Comparison of ENCODE assay signal across 25 mouse cellular contexts in genomic region chr2:23568775-23569174, GRCm38 (mm10).
"Had no signal": no experiment of that assay in that cellular context is flagged by ENCODE, and none has a peak within 500 bp of the region (broad histone marks: within the 10 kb centered on the region; RNA-seq: fewer than 3 reads in every experiment).

No protein-coding gene starts in this region.

- H3K4me3 ChIP-seq: gastrocnemius, adult 2 months; heart, embryonic 10.5 days; heart, embryonic 12.5 days; hindbrain, embryonic 10.5 days; hindbrain, embryonic 12.5 days; intestine, embryonic 15.5 days; layer of hippocampus, adult 2 months; left cerebral cortex, adult 2 months; limb, embryonic 10.5 days; limb, embryonic 12.5 days had no signal

- DNase-seq: gastrocnemius, adult 2 months; gastrocnemius, postnatal 10 days; gastrocnemius, postnatal 25 days; heart, adult 18-20 months; heart, postnatal 10 days; heart, postnatal 4 days; kidney, adult 18-20 months; kidney, adult 8-10 months; kidney, postnatal 10 days; kidney, postnatal 25 days; kidney, postnatal 4 days had no signal

- H3K27me3 ChIP-seq: heart, embryonic 12.5 days; intestine, embryonic 15.5 days had no signal

- H3K27ac ChIP-seq: gastrocnemius, adult 2 months; heart, embryonic 10.5 days; hindbrain, embryonic 10.5 days; hindbrain, embryonic 12.5 days; hindbrain, embryonic 14.5 days; intestine, embryonic 15.5 days; layer of hippocampus, adult 2 months; left cerebral cortex, adult 2 months; limb, embryonic 10.5 days; limb, embryonic 12.5 days had no signal

- H3K36me3 ChIP-seq: heart, embryonic 10.5 days; hindbrain, embryonic 12.5 days; intestine, embryonic 15.5 days; limb, embryonic 12.5 days had no signal

- H3K9ac ChIP-seq: heart, embryonic 12.5 days; hindbrain, embryonic 12.5 days; hindbrain, embryonic 14.5 days; intestine, embryonic 15.5 days; limb, embryonic 12.5 days had no signal

- H3K4me2 ChIP-seq: heart, embryonic 12.5 days; hindbrain, embryonic 12.5 days; hindbrain, embryonic 14.5 days; intestine, embryonic 15.5 days; limb, embryonic 12.5 days had no signal

- ATAC-seq: forebrain, embryonic 16.5 days; hindbrain, embryonic 16.5 days; inflammation-experienced regulatory T-cells, adult 6 months; intestine, embryonic 15.5 days; intestine, postnatal 0 days had no signal

- H3K9me3 ChIP-seq: heart, embryonic 10.5 days; heart, embryonic 12.5 days; hindbrain, embryonic 10.5 days; hindbrain, embryonic 12.5 days; intestine, embryonic 15.5 days; limb, embryonic 10.5 days; limb, embryonic 12.5 days had no signal
